Mouse (Mus musculus): ENCODE measurements around the gene Gabpb2.
"Not testable (repeated sequence)": the region's sequence is repeated elsewhere in the genome, so short reads cannot be mapped to it uniquely, and the experiment has no call there.

The Gabpb2 gene

GRCm38 (mm10) chr3:95161618-95162344, 55.9 kb downstream of the Gabpb2 start:
- DNase-seq (ENCODE audit: inconsistent age in 2 of 2, low spot score in 1 of 2), result no peak

GRCm38 (mm10) chr3:95161041-95161551, 56.6 kb downstream of the Gabpb2 start:
- peak in 1 of 2 experiments; percentile 51 for DNase-seq (ENCODE audit: inconsistent age in 2 of 2, low spot score in 1 of 2)

GRCm38 (mm10) chr3:95159987-95160963, 57.4 kb downstream of the Gabpb2 start, which contains the start of gene Sema6c:
Sema6c (plus strand) TSS chr3:95160457.
- peak; percentile 92 to 96 for DNase-seq (ENCODE audit: inconsistent age in 2 of 2, low spot score in 1 of 2)

- no peak for DNase-seq (ENCODE audit: inconsistent age in 2 of 2, low spot score in 1 of 2)
These were observed 58.2 kb downstream of the Gabpb2 start for GRCm38 (mm10) chr3:95159511-95159986.

GRCm38 (mm10) chr3:95153874-95154273, 63.8 kb downstream of the Gabpb2 start:
- peak in 1 of 2 experiments; percentile 80 for DNase-seq (ENCODE audit: inconsistent age in 2 of 2, low spot score in 1 of 2)

- no peak for DNase-seq (ENCODE audit: inconsistent age in 2 of 2, low spot score in 1 of 2)
These were observed 69.8 kb downstream of the Gabpb2 start for GRCm38 (mm10) chr3:95147924-95148323.

GRCm38 (mm10) chr3:95142617-95143011, 75.1 kb downstream of the Gabpb2 start:
- DNase-seq (ENCODE audit: inconsistent age in 2 of 2, low spot score in 1 of 2), result peak; percentile 86 to 96

GRCm38 (mm10) chr3:95141952-95142616, 75.6 kb downstream of the Gabpb2 start, which contains the start of gene Tnfaip8l2:
Tnfaip8l2 (minus strand) TSS chr3:95142360.
- DNase-seq (ENCODE audit: inconsistent age in 2 of 2, low spot score in 1 of 2), result no peak

- DNase-seq (ENCODE audit: inconsistent age in 2 of 2, low spot score in 1 of 2), result peak in 1 of 2 experiments; percentile 47
These were observed 76.2 kb downstream of the Gabpb2 start for GRCm38 (mm10) chr3:95141474-95141873.

GRCm38 (mm10) chr3:95140795-95141194, 76.9 kb downstream of the Gabpb2 start:
- DNase-seq (ENCODE audit: inconsistent age in 2 of 2, low spot score in 1 of 2), result no peak

- DNase-seq (ENCODE audit: inconsistent age in 2 of 2, low spot score in 1 of 2), result peak in 1 of 2 experiments; percentile 39
These were observed 77.5 kb downstream of the Gabpb2 start for GRCm38 (mm10) chr3:95140289-95140595.

- peak in 1 of 2 experiments; percentile 45 for DNase-seq (ENCODE audit: inconsistent age in 2 of 2, low spot score in 1 of 2)
These were observed 78.0 kb downstream of the Gabpb2 start for GRCm38 (mm10) chr3:95139586-95140288.

- DNase-seq (ENCODE audit: inconsistent age in 2 of 2, low spot score in 1 of 2), result no peak
These were observed 81.4 kb downstream of the Gabpb2 start for GRCm38 (mm10) chr3:95136336-95136735.

GRCm38 (mm10) chr3:95135433-95136052, 82.2 kb downstream of the Gabpb2 start:
- peak in 1 of 2 experiments; percentile 33 for DNase-seq (ENCODE audit: inconsistent age in 2 of 2, low spot score in 1 of 2)

- DNase-seq (ENCODE audit: inconsistent age in 2 of 2, low spot score in 1 of 2), result peak; percentile 75 to 81
These were observed 82.7 kb downstream of the Gabpb2 start for GRCm38 (mm10) chr3:95135023-95135422.

- not testable (repeated sequence) for DNase-seq (ENCODE audit: inconsistent age in 2 of 2, low spot score in 1 of 2)
These were observed 83.6 kb downstream of the Gabpb2 start for GRCm38 (mm10) chr3:95134133-95134532.

- DNase-seq (ENCODE audit: inconsistent age in 2 of 2, low spot score in 1 of 2), result peak; percentile 93 to 96
These were observed 84.0 kb downstream of the Gabpb2 start, which contains the start of the genes Scnm1 and Lysmd1 for GRCm38 (mm10) chr3:95133680-95134101. Scnm1 (minus strand) TSS chr3:95134011. Lysmd1 (plus strand) TSS chr3:95134088.

GRCm38 (mm10) chr3:95133176-95133575, 84.5 kb downstream of the Gabpb2 start:
- DNase-seq (ENCODE audit: inconsistent age in 2 of 2, low spot score in 1 of 2), result no peak

- DNase-seq (ENCODE audit: inconsistent age in 2 of 2, low spot score in 1 of 2), result peak in 1 of 2 experiments; percentile 29
These were observed 85.3 kb downstream of the Gabpb2 start for GRCm38 (mm10) chr3:95132389-95132788.

Data from adrenal gland, adult (tissue).